Mouse (Mus musculus) midbrain, embryonic 10.5 days (tissue): ENCODE measurements around the gene Tmem14c. TPM values are rescaled to one million over a fixed set of nuclear protein-coding genes. Genes with fewer than 3 reads are reported as not detected.

Experiments
- polyA plus RNA-seq: library from polyadenylated mRNA; unstranded; fragments of >200 nt; fragmentation: Nextera tagmentation; extraction: Ambion mirVana; gene quantifications from 2 replicates; pipeline ENCODE4 v1.2.1, GENCODE M21; 2016

The Tmem14c gene
- polyA plus RNA-seq, 1 experiment from 2014 or later = 233 TPM

Other genes starting within 250 kb of the Tmem14c start
- gene Gcnt2, start 156.5 kb upstream of the Tmem14c start, polyA plus RNA-seq = 2.7 and 3.8 TPM in 2 replicates
- gene Pak1ip1, start 15.3 kb upstream of the Tmem14c start, polyA plus RNA-seq = 80.8 and 89.2 TPM in 2 replicates
- 0.42 and 1.0 TPM in 2 replicates for gene Mak, start 63.4 kb downstream of the Tmem14c start, polyA plus RNA-seq
- not detected in 2 replicates for gene Gcm2, start 94.7 kb downstream of the Tmem14c start, polyA plus RNA-seq
- gene Sycp2l, start 98.0 kb downstream of the Tmem14c start, polyA plus RNA-seq = not detected in 2 replicates
- 46.8 and 50.7 TPM in 2 replicates for gene Elovl2, start 204.1 kb downstream of the Tmem14c start, polyA plus RNA-seq
- 9.9 and 10.9 TPM in 2 replicates for gene Smim13, start 233.6 kb downstream of the Tmem14c start, polyA plus RNA-seq